Mouse (Mus musculus) adrenal gland, postnatal 10 days (tissue): ENCODE measurements around the gene Chn2. TPM values are rescaled to one million over a fixed set of nuclear protein-coding genes. Genes with fewer than 3 reads are reported as not detected.

Experiments used
- DNase-seq: peaks from one replicate; pipeline ENCODE4 v3.0.0; 2021; ENCODE audit warnings: mixed read lengths
- long read RNA-seq, 2 experiments: library from polyadenylated mRNA; stranded (forward); transcript quantifications; one replicate each; pipeline ENCODE4 v2.0.0; 2021
- total RNA-seq, 2 experiments: library from RNA; stranded (reverse); gene quantifications; 2 replicates each; pipeline ENCODE4 v1.2.3; 2021

Gene Chn2
- total RNA-seq = 10 to 100 TPM in 1 of 2 experiments, 1 to 10 TPM in 1; 9.5 to 12.2 TPM
- long read RNA-seq, experiment 1, transcript Chn2-201 (13 exons, 2,418 nt) = major isoform, 16 of 24 reads
- long read RNA-seq, experiment 1, partial matches to known transcripts = 4 of 24 reads
- long read RNA-seq, experiment 1, other reads (novel, unspliced or antisense) = 4 of 24 reads
- long read RNA-seq, experiment 2, partial matches to known transcripts = 0 of 9 reads
- long read RNA-seq, experiment 2, other reads (novel, unspliced or antisense) = 4 of 9 reads

GRCm38 (mm10) chr6:54039357-54039804 lies at the start of gene Chn2:
TSS of gene Chn2 (plus strand) at chr6:54039554.
- peak; percentile 75 for DNase-seq

- DNase-seq = no peak
These were observed 47.0 kb upstream of the Chn2 start for GRCm38 (mm10) chr6:53992386-53992785.

GRCm38 (mm10) chr6:53995519-53995918 lies 43.8 kb upstream of the Chn2 start:
- peak; percentile 33 for DNase-seq

GRCm38 (mm10) chr6:53996226-53996955 lies 43.0 kb upstream of the Chn2 start:
- no peak for DNase-seq

- no peak for DNase-seq
These were observed 34.1 kb upstream of the Chn2 start for GRCm38 (mm10) chr6:54005302-54005701.

GRCm38 (mm10) chr6:54008448-54009120 lies 30.8 kb upstream of the Chn2 start:
- no peak for DNase-seq

GRCm38 (mm10) chr6:54009293-54009692 lies 30.1 kb upstream of the Chn2 start:
- no peak for DNase-seq

- no peak for DNase-seq
These were observed 29.0 kb upstream of the Chn2 start for GRCm38 (mm10) chr6:54010362-54010761.

- no peak for DNase-seq
These were observed 27.2 kb upstream of the Chn2 start for GRCm38 (mm10) chr6:54012163-54012562.

GRCm38 (mm10) chr6:54018038-54018437 lies 21.3 kb upstream of the Chn2 start:
- no peak for DNase-seq

GRCm38 (mm10) chr6:54018861-54019260 lies 20.5 kb upstream of the Chn2 start:
- DNase-seq = no peak

- peak; percentile 12 for DNase-seq
These were observed 18.1 kb upstream of the Chn2 start for GRCm38 (mm10) chr6:54021123-54021789.

GRCm38 (mm10) chr6:54023846-54024245 lies 15.5 kb upstream of the Chn2 start:
- DNase-seq = no peak

GRCm38 (mm10) chr6:54028706-54029105 lies 10.6 kb upstream of the Chn2 start:
- no peak for DNase-seq

- DNase-seq = no peak
These were observed 9.0 kb upstream of the Chn2 start for GRCm38 (mm10) chr6:54030351-54030750.

GRCm38 (mm10) chr6:54030776-54031175 lies 8.6 kb upstream of the Chn2 start:
- no peak for DNase-seq

GRCm38 (mm10) chr6:54034471-54034870 lies 4.9 kb upstream of the Chn2 start:
- peak; percentile 84 for DNase-seq

- no peak for DNase-seq
These were observed 3.8 kb upstream of the Chn2 start for GRCm38 (mm10) chr6:54035548-54035947.

GRCm38 (mm10) chr6:54038866-54039265 lies 488 bp upstream of the Chn2 start:
- DNase-seq = no peak

- DNase-seq = no peak
These were observed 572 bp downstream of the Chn2 start for GRCm38 (mm10) chr6:54039805-54040447.

GRCm38 (mm10) chr6:54040448-54040844 lies 1.1 kb downstream of the Chn2 start:
- DNase-seq = no peak

GRCm38 (mm10) chr6:54041386-54042043 lies 2.2 kb downstream of the Chn2 start:
- DNase-seq = no peak
